Mouse (Mus musculus) lung, postnatal 0 days (tissue): ENCODE measurements around the gene Galnt13. TPM values are rescaled to one million over a fixed set of nuclear protein-coding genes. Genes with fewer than 3 reads are reported as not detected.

ENCODE experiments used
- ATAC-seq: fragments of 200-750 bp; cut with Nextera tagmentation; 2 replicates; pipeline ENCODE4 v1.8.0; 2017; ENCODE audit warnings: moderate library complexity
- DNase-seq: peaks from one replicate; pipeline ENCODE4 v3.0.0-alpha.2; 2016; ENCODE audit warnings: low spot score
- H3K27ac ChIP-seq: fragments of 300-500 bp; sonication (generic); 2 replicates; pipeline ENCODE4 v1.5.1; 2014; ENCODE audit warnings: antibody characterized with exemption, mild to moderate bottlenecking, low read length, mixed read lengths
- H3K27me3 ChIP-seq: fragments of 300-500 bp; sonication (generic); replicated peaks from 2 replicates; pipeline ENCODE4 v1.6.1; 2014; ENCODE audit warnings: low read length, mixed read lengths; ENCODE audit not compliant: insufficient read depth
- H3K36me3 ChIP-seq: fragments of 300-500 bp; sonication (generic); 2 replicates; pipeline ENCODE4 v1.6.1; 2014; ENCODE audit warnings: low read length, mixed read lengths; ENCODE audit not compliant: insufficient read depth
- H3K4me1 ChIP-seq: fragments of 300-500 bp; sonication (generic); 2 replicates; pipeline ENCODE4 v1.6.1; 2014; ENCODE audit warnings: antibody characterized with exemption, low read depth, low read length, mixed read lengths; ENCODE audit not compliant: insufficient read depth
- H3K4me2 ChIP-seq: fragments of 300-500 bp; sonication (generic); replicated peaks from 2 replicates; pipeline ENCODE4 v1.6.1; 2014; ENCODE audit warnings: low read depth, mild to moderate bottlenecking, low read length, moderate library complexity, mixed read lengths
- H3K4me3 ChIP-seq: fragments of 300-500 bp; sonication (generic); 2 replicates; pipeline ENCODE4 v1.5.1; 2014; ENCODE audit warnings: low read depth, low read length
- H3K9ac ChIP-seq: fragments of 300-500 bp; sonication (generic); replicated peaks from 2 replicates; pipeline ENCODE4 v1.6.1; 2014; ENCODE audit warnings: low read depth, mild to moderate bottlenecking
- H3K9me3 ChIP-seq: fragments of 300-500 bp; sonication (generic); 2 replicates; pipeline ENCODE4 v1.6.1; 2016; ENCODE audit warnings: low read length, mixed read lengths
- CTCF ChIP-seq: IDR thresholded peaks from 2 replicates; pipeline ENCODE4 v1.5.1; 2016; ENCODE audit warnings: antibody characterized with exemption, mild to moderate bottlenecking
- EP300 ChIP-seq: IDR thresholded peaks from 2 replicates; pipeline ENCODE4 v1.6.1; 2016; ENCODE audit warnings: antibody characterized with exemption, mild to moderate bottlenecking, control low read depth
- WGBS: fragments of 180-500 bp; shearing (Covaris S2); extraction: QIAGEN DNeasy Blood & Tissue Kit; methylation state at CpG from one replicate; pipeline ENCODE4 v1.1.7; 2014; 5-methylcytosine and 5-hydroxymethylcytosine counted together
- polyA plus RNA-seq: library from polyadenylated mRNA; unstranded; fragments of >200 nt; fragmentation: Nextera tagmentation; extraction: Ambion mirVana; gene quantifications from 2 replicates; pipeline ENCODE4 v1.2.1, GENCODE M21; 2015

Gene Galnt13
- polyA plus RNA-seq, 1 experiment from 2014 or later = 0.74 TPM

GRCm38 (mm10) chr2:55164781-55165180 lies 728.7 kb downstream of the Galnt13 start:
- ATAC-seq = no peak
- no peaks in the 10 kb centered on the region for H3K9me3 ChIP-seq
- no peak overlapping the region for H3K4me3 ChIP-seq
- H3K27ac ChIP-seq = no peak overlapping the region
- TF ChIP-seq CTCF = no peak
- no peak for TF ChIP-seq EP300
- WGBS = 18% methylated on average over 3 of the region's 3 CpGs
- no peak overlapping the region for H3K4me2 ChIP-seq
- no peak overlapping the region for H3K9ac ChIP-seq
- no peak for DNase-seq
- H3K36me3 ChIP-seq = no peaks in the 10 kb centered on the region
- no peaks in the 10 kb centered on the region for H3K4me1 ChIP-seq
- H3K27me3 ChIP-seq = no peaks in the 10 kb centered on the region
